Mouse (Mus musculus) E14TG2a.4 (cell line): Measurements from ENCODE around the gene 2310011J03Rik.

Source experiments
- CTCF ChIP-seq: conservative IDR thresholded peaks from 2 replicates; pipeline ENCODE4 v1.5.1; 2014; ENCODE audit warnings: low read length
- POU5F1 ChIP-seq: IDR thresholded peaks from 2 replicates; pipeline ENCODE4 v1.6.1; 2014; ENCODE audit warnings: low read length, borderline replicate concordance

- TF ChIP-seq CTCF (no peak), POU5F1 (no peak)
Measured at GRCm38 (mm10) chr10:80312586-80313504, 7.5 kb downstream of the 2310011J03Rik start.
